Mouse (Mus musculus): ENCODE data around the gene Otulin.

DNA sequence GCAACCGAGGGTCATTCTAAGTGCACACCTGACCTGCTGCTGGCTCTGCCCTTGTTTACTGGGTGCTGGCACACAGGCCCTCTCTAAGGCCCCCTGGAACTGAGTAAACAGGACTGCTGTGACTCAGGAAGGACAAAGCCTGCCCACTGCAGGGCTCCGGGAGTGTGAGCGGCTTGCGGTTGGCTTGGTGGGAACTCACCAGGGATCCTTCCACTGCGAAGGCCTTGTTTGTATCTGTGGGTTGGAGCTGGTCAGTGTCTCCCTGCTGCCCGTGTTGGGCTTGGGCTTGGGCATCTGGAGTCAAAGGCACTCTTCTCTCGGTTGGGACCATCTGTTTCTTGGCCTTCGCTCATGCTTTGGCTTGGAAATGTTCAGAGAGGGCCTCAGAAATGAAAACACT is 34.9 kb downstream of the Otulin start:
- TF ChIP-seq POLR2A (IDR thresholded peaks at IDR 0.05; ENCODE audit: extremely low read depth, insufficient read depth, low read length), result no peak
- TF ChIP-seq CTCF (IDR thresholded peaks at IDR 0.05; ENCODE audit: low read depth, low read length), result no peak

Measured in liver, adult 2 months (tissue).